Mouse (Mus musculus) v-Abl transformed pro-B cells (cell line): Measurements from ENCODE around the gene Elovl5.
"Not testable (repeated sequence)": the region's sequence is repeated elsewhere in the genome, so short reads cannot be mapped to it uniquely, and the experiment has no call there.

Source experiments
- in situ Hi-C, 2 experiments: fragments of 400-800 bp; cut with MboI; formaldehyde crosslinking; loops; one replicate each; pipeline ENCODE4 v1.15.1; 2025; ENCODE audit not compliant: unreplicated experiment in 2 of 2

The Elovl5 gene

GRCm38 (mm10) chr9:77986153-77986795, 69.1 kb downstream of the Elovl5 start:
- in situ Hi-C loops: loop anchor here (5.0 kb wide), 2 partner anchors 59 to 69 kb away; partner anchors contain the start of gene Elovl5 (in 1 of the 2)

GRCm38 (mm10) chr9:77989626-77990025, 72.5 kb downstream of the Elovl5 start:
- in situ Hi-C loops: loop anchor here (5.0 kb wide), 2 partner anchors 62 to 72 kb away; partner anchors contain the start of gene Elovl5 (in 1 of the 2)

- in situ Hi-C loops: no loop called here
Observed at GRCm38 (mm10) chr9:77990278-77990677, 73.1 kb downstream of the Elovl5 start.

GRCm38 (mm10) chr9:77991650-77992049, 74.5 kb downstream of the Elovl5 start:
- in situ Hi-C loops: no loop called here

GRCm38 (mm10) chr9:77992276-77992675, 75.1 kb downstream of the Elovl5 start:
- in situ Hi-C loops: no loop called here

- in situ Hi-C loops: no loop called here
Observed at GRCm38 (mm10) chr9:77993101-77993500, 75.9 kb downstream of the Elovl5 start.

- in situ Hi-C loops: not testable (repeated sequence)
Observed at GRCm38 (mm10) chr9:77993538-77994255, 76.5 kb downstream of the Elovl5 start.

GRCm38 (mm10) chr9:77995235-77995634, 78.1 kb downstream of the Elovl5 start:
- in situ Hi-C loops: no loop called here

GRCm38 (mm10) chr9:78000586-78001500, 83.7 kb downstream of the Elovl5 start:
- in situ Hi-C loops: loop anchor here in 1 of 2 experiments (5.0 kb wide), 1 partner anchor 94 kb away; no protein-coding TSS in a partner anchor

- in situ Hi-C loops: loop anchor here in 1 of 2 experiments (5.0 kb wide), 1 partner anchor 96 kb away; no protein-coding TSS in a partner anchor
Observed at GRCm38 (mm10) chr9:78003278-78003677, 86.1 kb downstream of the Elovl5 start.

GRCm38 (mm10) chr9:78005481-78005880, 88.3 kb downstream of the Elovl5 start:
- in situ Hi-C loops: loop anchor here in 1 of 2 experiments (5.0 kb wide), 1 partner anchor 198 kb away; no protein-coding TSS in a partner anchor

- in situ Hi-C loops: loop anchor here in 1 of 2 experiments (5.0 kb wide), 1 partner anchor 199 kb away; no protein-coding TSS in a partner anchor
Observed at GRCm38 (mm10) chr9:78006209-78007001, 89.2 kb downstream of the Elovl5 start.

GRCm38 (mm10) chr9:78009382-78009781, 92.2 kb downstream of the Elovl5 start:
- in situ Hi-C loops: loop anchor here in 1 of 2 experiments (5.0 kb wide), 1 partner anchor 202 kb away; no protein-coding TSS in a partner anchor

- in situ Hi-C loops: loop anchor here (5.0 kb wide), 2 partner anchors 203 to 413 kb away; no protein-coding TSS in a partner anchor
Observed at GRCm38 (mm10) chr9:78010187-78010586, 93.0 kb downstream of the Elovl5 start.

GRCm38 (mm10) chr9:78010707-78011106, 93.5 kb downstream of the Elovl5 start:
- in situ Hi-C loops: loop anchor here (5.0 kb wide), 2 partner anchors 203 to 413 kb away; no protein-coding TSS in a partner anchor

GRCm38 (mm10) chr9:78012066-78012465, 94.9 kb downstream of the Elovl5 start:
- in situ Hi-C loops: loop anchor here (5.0 kb wide), 2 partner anchors 205 to 415 kb away; no protein-coding TSS in a partner anchor

GRCm38 (mm10) chr9:78012681-78013080, 95.5 kb downstream of the Elovl5 start:
- in situ Hi-C loops: loop anchor here (5.0 kb wide), 2 partner anchors 205 to 415 kb away; no protein-coding TSS in a partner anchor

GRCm38 (mm10) chr9:78013813-78014212, 96.6 kb downstream of the Elovl5 start:
- in situ Hi-C loops: loop anchor here (5.0 kb wide), 2 partner anchors 207 to 417 kb away; no protein-coding TSS in a partner anchor

GRCm38 (mm10) chr9:78015816-78016215, 98.7 kb downstream of the Elovl5 start:
- in situ Hi-C loops: no loop called here
